Mouse (Mus musculus): ENCODE data around the gene Ino80. TPM values are rescaled to one million over a fixed set of nuclear protein-coding genes. Genes with fewer than 3 reads are reported as not detected.

Gene Ino80
- polyA plus RNA-seq, 1 experiment from 2014 or later, result 5.1 TPM

Other genes with a start within 250 kb of the Ino80 start
- gene Ppp1r14d, start 247.8 kb downstream of the Ino80 start, polyA plus RNA-seq (2014; fragmentation: Nextera tagmentation; extraction: Ambion mirVana), result 0.38 TPM in 1 of 2 replicates, not detected in the other
- 14.1 and 17.0 TPM in 2 replicates for gene Spint1, start 240.3 kb downstream of the Ino80 start, polyA plus RNA-seq (2014; fragmentation: Nextera tagmentation; extraction: Ambion mirVana)
- gene Rhov, start 206.4 kb downstream of the Ino80 start, polyA plus RNA-seq (2014; fragmentation: Nextera tagmentation; extraction: Ambion mirVana), result 9.8 and 10.4 TPM in 2 replicates
- gene Vps18, start 188.9 kb downstream of the Ino80 start, polyA plus RNA-seq (2014; fragmentation: Nextera tagmentation; extraction: Ambion mirVana), result 12.5 and 15.5 TPM in 2 replicates
- 5.0 and 6.8 TPM in 2 replicates for gene Dll4, start 151.9 kb downstream of the Ino80 start, polyA plus RNA-seq (2014; fragmentation: Nextera tagmentation; extraction: Ambion mirVana)
- gene Chac1, start 126.5 kb downstream of the Ino80 start, polyA plus RNA-seq (2014; fragmentation: Nextera tagmentation; extraction: Ambion mirVana), result 1.4 and 1.7 TPM in 2 replicates
- 0.22 and 0.29 TPM in 2 replicates for gene Exd1, start 69.9 kb upstream of the Ino80 start, polyA plus RNA-seq (2014; fragmentation: Nextera tagmentation; extraction: Ambion mirVana)
- gene Chp1, start 70.0 kb upstream of the Ino80 start, polyA plus RNA-seq (2014; fragmentation: Nextera tagmentation; extraction: Ambion mirVana), result 68.5 and 69.6 TPM in 2 replicates
- 47.5 and 56.6 TPM in 2 replicates for gene Nusap1, start 140.6 kb upstream of the Ino80 start, polyA plus RNA-seq (2014; fragmentation: Nextera tagmentation; extraction: Ambion mirVana)
- gene Oip5, start 140.8 kb upstream of the Ino80 start, polyA plus RNA-seq (2014; fragmentation: Nextera tagmentation; extraction: Ambion mirVana), result 15.3 and 17.9 TPM in 2 replicates
- 39.4 and 40.4 TPM in 2 replicates for gene Ndufaf1, start 185.1 kb upstream of the Ino80 start, polyA plus RNA-seq (2014; fragmentation: Nextera tagmentation; extraction: Ambion mirVana)
- 23.2 and 26.2 TPM in 2 replicates for gene Rtf1, start 197.4 kb upstream of the Ino80 start, polyA plus RNA-seq (2014; fragmentation: Nextera tagmentation; extraction: Ambion mirVana)

All from embryonic facial prominence, embryonic 14.5 days (tissue).